Mouse (Mus musculus): ENCODE results near the gene Plekha6. TPM values are rescaled to one million over a fixed set of nuclear protein-coding genes. Genes with fewer than 3 reads are reported as not detected.
A peak's percentile ranks its signal among the peaks of the same experiment; 100 is the strongest.

Gene Plekha6
- polyA plus RNA-seq, 2 experiments: 0.81 to 2.1 TPM

DNA sequence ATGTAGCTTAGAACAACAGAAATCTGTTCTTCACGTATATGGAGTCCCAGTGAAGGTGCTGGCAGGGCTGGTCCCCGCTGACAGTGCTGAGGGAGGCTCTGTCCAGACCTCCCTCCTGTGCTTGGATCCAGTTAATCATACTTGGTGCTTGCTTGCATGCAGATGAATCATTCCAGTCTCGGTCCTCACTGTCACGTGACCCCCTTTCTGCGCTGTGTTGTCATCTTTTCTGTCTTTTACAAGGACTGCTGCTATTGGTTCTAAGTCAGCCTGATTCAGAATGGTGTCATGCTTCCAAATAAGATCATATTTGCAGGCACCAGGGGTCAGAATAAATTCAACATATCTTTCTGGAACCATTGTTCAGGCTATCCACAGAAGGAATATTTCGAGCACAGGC lies 127.9 kb downstream of the Plekha6 start:
- Histone ChIP-seq H3K4me1 (replicated peaks; ENCODE audit: control insufficient read depth in 2 of 2, insufficient read depth in 2 of 2, low read length in 1 of 2) (no peaks in the 10 kb centered on the region), H3K9me3 (ENCODE audit: control insufficient read depth, low read length) (no peaks in the 10 kb centered on the region), H3K27me3 (ENCODE audit: control insufficient read depth, insufficient read depth, low read length) (no peaks in the 10 kb centered on the region), H3K36me3 (replicated peaks; ENCODE audit: control insufficient read depth, insufficient read depth, low read depth) (no peaks in the 10 kb centered on the region), H3K4me2 (ENCODE audit: low read depth) (no peak overlapping the region), H3K9ac (replicated peaks) (no peak overlapping the region), H3K4me3 (ENCODE audit: insufficient read depth in 1 of 2, low read depth in 2 of 2, low read length in 2 of 2) (no peak overlapping the region), H3K27ac (no peak overlapping the region)
- 71% methylated on average over 6 of the region's 6 CpGs for WGBS (ENCODE audit: insufficient replicate concordance)
- no peak for DNase-seq (ENCODE audit: low read depth in 3 of 3, low spot score in 3 of 3)
- ATAC-seq (ENCODE audit: insufficient read depth): no peak
- TF ChIP-seq EP300 (IDR thresholded peaks at IDR 0.05; ENCODE audit: low read depth) (no peak), CTCF (IDR thresholded peaks at IDR 0.05; ENCODE audit: low read depth) (no peak)

- Histone ChIP-seq H3K4me1 (replicated peaks; ENCODE audit: control insufficient read depth in 2 of 2, insufficient read depth in 2 of 2, low read length in 1 of 2) (no peaks in the 10 kb centered on the region), H3K27ac (no peak overlapping the region), H3K9me3 (ENCODE audit: control insufficient read depth, low read length) (no peaks in the 10 kb centered on the region), H3K4me3 (ENCODE audit: insufficient read depth in 1 of 2, low read depth in 2 of 2, low read length in 2 of 2) (no peak overlapping the region), H3K36me3 (replicated peaks; ENCODE audit: control insufficient read depth, insufficient read depth, low read depth) (no peaks in the 10 kb centered on the region), H3K27me3 (ENCODE audit: control insufficient read depth, insufficient read depth, low read length) (no peaks in the 10 kb centered on the region), H3K9ac (replicated peaks) (no peak overlapping the region), H3K4me2 (ENCODE audit: low read depth) (no peak overlapping the region)
- ATAC-seq (ENCODE audit: insufficient read depth): no peak
- DNase-seq (ENCODE audit: low read depth in 3 of 3, low spot score in 3 of 3): no peak
- no peak for TF ChIP-seq EP300 (IDR thresholded peaks at IDR 0.05; ENCODE audit: low read depth)
- no peak for TF ChIP-seq CTCF (IDR thresholded peaks at IDR 0.05; ENCODE audit: low read depth)
Observed at GRCm38 (mm10) chr1:133292608-133293007, 128.6 kb downstream of the Plekha6 start.

DNA sequence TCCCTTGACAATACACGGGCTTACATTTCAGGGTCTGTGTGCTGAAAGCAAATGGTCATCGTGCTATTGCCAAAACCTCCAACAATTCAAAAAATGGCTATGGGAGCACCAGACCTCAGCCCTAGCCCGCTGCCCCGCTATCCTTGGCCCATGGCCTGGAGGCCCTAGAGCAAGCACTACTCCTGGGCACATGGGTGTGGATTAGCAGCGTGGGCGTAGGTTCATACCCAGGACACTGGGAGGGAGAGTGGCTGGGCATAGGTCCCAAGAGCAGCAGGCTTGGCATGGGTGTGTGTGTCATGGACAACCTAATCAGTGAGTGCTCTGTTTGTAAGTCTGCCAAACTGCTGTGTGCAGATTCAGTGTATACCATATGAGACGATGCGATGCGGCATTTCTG lies 132.4 kb downstream of the Plekha6 start:
- 73% methylated on average over 9 of the region's 9 CpGs for WGBS (ENCODE audit: insufficient replicate concordance)
- DNase-seq (ENCODE audit: low read depth in 3 of 3, low spot score in 3 of 3): no peak

DNA sequence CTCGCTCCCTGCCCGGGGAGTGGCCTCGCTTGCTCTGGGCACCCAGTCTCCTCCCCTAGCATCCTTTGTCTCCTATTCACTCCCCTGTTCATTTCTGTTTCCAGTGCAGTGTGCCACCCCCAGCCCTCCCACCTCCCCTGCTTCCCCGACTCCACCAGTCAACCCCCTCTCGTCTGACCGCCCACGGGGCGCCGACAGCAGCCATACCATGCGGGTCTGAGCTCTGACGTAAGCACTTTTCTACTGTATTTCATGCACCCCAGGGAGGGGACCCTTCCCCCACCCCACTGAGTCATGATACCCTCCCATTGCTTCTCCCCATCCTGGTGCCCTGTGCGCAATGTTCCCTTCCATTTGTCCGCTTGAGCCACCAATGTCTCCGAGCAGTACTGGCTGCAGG lies 134.8 kb downstream of the Plekha6 start:
- 45% methylated on average over 14 of the region's 14 CpGs for WGBS (ENCODE audit: insufficient replicate concordance)
- Histone ChIP-seq H3K4me1 (replicated peaks; ENCODE audit: control insufficient read depth in 2 of 2, insufficient read depth in 2 of 2, low read length in 1 of 2) (no peaks in the 10 kb centered on the region; a peak in 1 of 4 replicates), H3K4me2 (ENCODE audit: low read depth) (no peak overlapping the region), H3K9ac (replicated peaks) (no peak overlapping the region), H3K27ac (no peak overlapping the region), H3K9me3 (ENCODE audit: control insufficient read depth, low read length) (no peaks in the 10 kb centered on the region), H3K36me3 (replicated peaks; ENCODE audit: control insufficient read depth, insufficient read depth, low read depth) (no peaks in the 10 kb centered on the region), H3K4me3 (ENCODE audit: insufficient read depth in 1 of 2, low read depth in 2 of 2, low read length in 2 of 2) (no peak overlapping the region), H3K27me3 (ENCODE audit: control insufficient read depth, insufficient read depth, low read length) (no peaks in the 10 kb centered on the region; the same call in 1 of the 2 replicates)
- ATAC-seq (ENCODE audit: insufficient read depth): no peak
- DNase-seq (ENCODE audit: low read depth in 3 of 3, low spot score in 3 of 3): no peak
- TF ChIP-seq EP300 (IDR thresholded peaks at IDR 0.05; ENCODE audit: low read depth) (no peak), CTCF (IDR thresholded peaks at IDR 0.05; ENCODE audit: low read depth) (no peak)

More for the DNA sequence above, 132.4 kb downstream of the Plekha6 start:
- H3K4me3 ChIP-seq (ENCODE audit: insufficient read depth in 1 of 2, low read depth in 2 of 2, low read length in 2 of 2): no peak overlapping the region
- H3K9me3 ChIP-seq (ENCODE audit: control insufficient read depth, low read length): no peaks in the 10 kb centered on the region
- no peaks in the 10 kb centered on the region for H3K36me3 ChIP-seq (replicated peaks; ENCODE audit: control insufficient read depth, insufficient read depth, low read depth)
- no peaks in the 10 kb centered on the region; the same call in 1 of the 2 replicates for H3K27me3 ChIP-seq (ENCODE audit: control insufficient read depth, insufficient read depth, low read length)
- H3K27ac ChIP-seq: no peak overlapping the region
- H3K9ac ChIP-seq (replicated peaks): no peak overlapping the region
- no peak overlapping the region for H3K4me2 ChIP-seq (ENCODE audit: low read depth)
- no peaks in the 10 kb centered on the region for H3K4me1 ChIP-seq (replicated peaks; ENCODE audit: control insufficient read depth in 2 of 2, insufficient read depth in 2 of 2, low read length in 1 of 2)
- TF ChIP-seq EP300 (IDR thresholded peaks at IDR 0.05; ENCODE audit: low read depth): no peak
- TF ChIP-seq CTCF (IDR thresholded peaks at IDR 0.05; ENCODE audit: low read depth): no peak
- ATAC-seq (ENCODE audit: insufficient read depth): no peak

DNA sequence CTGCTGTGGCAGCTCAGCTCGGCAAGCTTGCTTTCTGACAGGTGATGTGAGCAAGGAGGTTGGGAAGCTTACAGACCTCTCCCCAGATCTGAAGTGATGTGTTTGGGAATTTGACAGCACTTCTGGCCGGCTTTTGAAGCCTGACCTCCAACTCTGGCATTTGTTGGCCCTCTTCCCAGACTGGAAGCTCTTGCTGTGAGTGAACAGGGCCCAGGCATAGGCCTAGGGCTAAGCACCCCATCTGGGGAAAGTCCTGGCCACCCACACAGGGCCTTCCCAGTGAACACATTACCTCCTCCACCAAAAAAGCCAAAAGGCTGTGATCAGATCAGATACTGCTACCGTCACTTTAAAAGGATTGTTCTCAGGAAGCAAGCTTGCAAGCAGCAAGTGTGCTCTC lies 138.5 kb downstream of the Plekha6 start:
- TF ChIP-seq EP300 (IDR thresholded peaks at IDR 0.05; ENCODE audit: low read depth): no peak
- no peaks in the 10 kb centered on the region for H3K36me3 ChIP-seq (replicated peaks; ENCODE audit: control insufficient read depth, insufficient read depth, low read depth)
- ATAC-seq (ENCODE audit: insufficient read depth) (no peak), DNase-seq (ENCODE audit: low read depth in 3 of 3, low spot score in 3 of 3) (peak in 1 of 3 experiments; percentile 11)
- H3K4me3 ChIP-seq (ENCODE audit: insufficient read depth in 1 of 2, low read depth in 2 of 2, low read length in 2 of 2): no peak overlapping the region
- no peak overlapping the region for H3K4me2 ChIP-seq (ENCODE audit: low read depth)
- no peak overlapping the region for H3K27ac ChIP-seq
- no peaks in the 10 kb centered on the region; a peak in 1 of 4 replicates for H3K4me1 ChIP-seq (replicated peaks; ENCODE audit: control insufficient read depth in 2 of 2, insufficient read depth in 2 of 2, low read length in 1 of 2)
- H3K9me3 ChIP-seq (ENCODE audit: control insufficient read depth, low read length): no peaks in the 10 kb centered on the region
- no peak overlapping the region for H3K9ac ChIP-seq (replicated peaks)
- no peaks in the 10 kb centered on the region; the same call in 1 of the 2 replicates for H3K27me3 ChIP-seq (ENCODE audit: control insufficient read depth, insufficient read depth, low read length)
- 29% methylated on average over 3 of the region's 3 CpGs for WGBS (ENCODE audit: insufficient replicate concordance)
